Mouse (Mus musculus) intestine, embryonic 14.5 days (tissue): ENCODE measurements around the gene Ralgds. TPM values are rescaled to one million over a fixed set of nuclear protein-coding genes. Genes with fewer than 3 reads are reported as not detected.
A peak's percentile ranks its signal among the peaks of the same experiment; 100 is the strongest.

Experiments used
- ATAC-seq: fragments of 200-750 bp; cut with Nextera tagmentation; replicated peaks from 2 replicates; pipeline ENCODE4 v1.8.0; 2017; ENCODE audit warnings: low read depth, moderate number of reproducible peaks, moderate TSS enrichment, moderate library complexity; ENCODE audit not compliant: low FRiP score, low TSS enrichment
- DNase-seq: peaks from one replicate; pipeline ENCODE4 v3.0.0-alpha.2; 2018; ENCODE audit warnings: low spot score
- H3K27ac ChIP-seq: fragments of 300-500 bp; sonication (generic); 2 replicates; pipeline ENCODE4 v1.5.1; 2014; ENCODE audit warnings: low read depth, mild to moderate bottlenecking, control low read depth
- H3K27me3 ChIP-seq: fragments of 300-500 bp; sonication (generic); replicated peaks from 2 replicates; pipeline ENCODE4 v1.6.1; 2014; ENCODE audit warnings: low read length, control low read depth; ENCODE audit not compliant: control insufficient read depth, insufficient read depth
- H3K36me3 ChIP-seq: fragments of 300-500 bp; sonication (generic); 2 replicates; pipeline ENCODE4 v1.6.1; 2014; ENCODE audit warnings: low read length, control low read depth; ENCODE audit not compliant: control insufficient read depth, insufficient read depth
- H3K4me1 ChIP-seq: fragments of 300-500 bp; sonication (generic); replicated peaks from 2 replicates; pipeline ENCODE4 v1.6.1; 2014; ENCODE audit warnings: low read length, control low read depth, mixed read lengths; ENCODE audit not compliant: control insufficient read depth, insufficient read depth
- H3K4me2 ChIP-seq: fragments of 300-500 bp; sonication (generic); 2 replicates; pipeline ENCODE4 v1.6.1; 2014; ENCODE audit warnings: low read length
- H3K4me3 ChIP-seq: fragments of 300-500 bp; sonication (generic); 2 replicates; pipeline ENCODE4 v1.5.1; 2014; ENCODE audit warnings: low read depth, low read length, control low read depth, mixed read lengths
- H3K9ac ChIP-seq: fragments of 300-500 bp; sonication (generic); 2 replicates; pipeline ENCODE4 v1.6.1; 2014; ENCODE audit warnings: mild to moderate bottlenecking, low read length
- H3K9me3 ChIP-seq: fragments of 300-500 bp; sonication (generic); 2 replicates; pipeline ENCODE4 v1.6.1; 2016; ENCODE audit warnings: low read length, control low read depth; ENCODE audit not compliant: control insufficient read depth
- WGBS: fragments of 180-500 bp; shearing (Covaris S2); extraction: QIAGEN DNeasy Blood & Tissue Kit; methylation state at CpG from one replicate; pipeline ENCODE4 v1.1.7; 2014; 5-methylcytosine and 5-hydroxymethylcytosine counted together
- polyA plus RNA-seq: library from polyadenylated mRNA; unstranded; fragments of >200 nt; fragmentation: Nextera tagmentation; extraction: Ambion mirVana; gene quantifications from 2 replicates; pipeline ENCODE4 v1.2.1, GENCODE M21; 2014

Gene Ralgds
- polyA plus RNA-seq: 38.7 and 40.6 TPM in 2 replicates

GRCm38 (mm10) chr2:28512798-28513401 lies at the start of gene Ralgds:
Ralgds (plus strand) TSS chr2:28513125.
- peak within 1 kb of the TSS; percentile 95 for H3K4me2 ChIP-seq
- H3K9ac ChIP-seq: peak within 1 kb of the TSS; percentile 83
- DNase-seq (peak; percentile 73), ATAC-seq (peak; percentile 66)
- no peaks in the 10 kb centered on the region for H3K36me3 ChIP-seq
- H3K27ac ChIP-seq: peak within 1 kb of the TSS; percentile 65
- WGBS: under 1% methylated on average over 50 of the region's 71 CpGs
- peaks cover 6% of the 10 kb centered on the region for H3K4me1 ChIP-seq
- H3K4me3 ChIP-seq: peak within 1 kb of the TSS; percentile 75
- H3K27me3 ChIP-seq: no peaks in the 10 kb centered on the region
- no peaks in the 10 kb centered on the region for H3K9me3 ChIP-seq

- Histone ChIP-seq H3K4me3 (no peak overlapping the region), H3K9me3 (no peaks in the 10 kb centered on the region), H3K27ac (no peak overlapping the region), H3K36me3 (peaks cover under 1% of the 10 kb centered on the region), H3K27me3 (no peaks in the 10 kb centered on the region), H3K9ac (no peak overlapping the region), H3K4me1 (peaks cover 7% of the 10 kb centered on the region), H3K4me2 (no peak overlapping the region)
- DNase-seq: peak; percentile 72
- no peak for ATAC-seq
- 52% methylated on average over 3 of the region's 3 CpGs for WGBS
Measured at GRCm38 (mm10) chr2:28463919-28464318, 49.0 kb upstream of the Ralgds start.

DNA sequence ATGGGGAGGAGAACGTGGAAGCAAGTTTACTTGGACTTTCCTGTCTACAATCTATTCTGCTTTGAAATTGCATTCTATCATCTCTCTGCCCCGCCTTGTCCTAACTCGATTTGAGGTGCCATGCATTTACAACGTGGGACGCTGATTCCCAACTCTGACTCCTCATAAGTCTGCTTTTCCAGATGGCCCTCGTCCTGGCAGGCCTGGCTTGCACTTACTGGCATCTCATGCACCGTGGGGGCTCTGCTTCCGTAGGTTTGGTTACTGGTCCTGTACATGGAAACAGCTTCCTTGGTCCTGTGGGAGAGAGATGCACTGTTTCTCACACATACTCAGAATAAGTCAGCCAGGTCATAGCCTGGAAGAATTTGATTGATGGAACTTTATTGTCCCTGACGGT lies 48.0 kb upstream of the Ralgds start:
- no peaks in the 10 kb centered on the region for H3K27me3 ChIP-seq
- 79% methylated on average over 9 of the region's 9 CpGs for WGBS
- no peak overlapping the region for H3K4me3 ChIP-seq
- peaks cover 8% of the 10 kb centered on the region for H3K4me1 ChIP-seq
- no peak overlapping the region for H3K27ac ChIP-seq
- no peak overlapping the region for H3K9ac ChIP-seq
- H3K4me2 ChIP-seq: no peak overlapping the region
- H3K9me3 ChIP-seq: 0 out of 2 replicates have a peak, but pooled peaks cover 4% of the 10 kb centered on the region
- DNase-seq: no peak
- peaks cover 11% of the 10 kb centered on the region for H3K36me3 ChIP-seq
- ATAC-seq: no peak

DNA sequence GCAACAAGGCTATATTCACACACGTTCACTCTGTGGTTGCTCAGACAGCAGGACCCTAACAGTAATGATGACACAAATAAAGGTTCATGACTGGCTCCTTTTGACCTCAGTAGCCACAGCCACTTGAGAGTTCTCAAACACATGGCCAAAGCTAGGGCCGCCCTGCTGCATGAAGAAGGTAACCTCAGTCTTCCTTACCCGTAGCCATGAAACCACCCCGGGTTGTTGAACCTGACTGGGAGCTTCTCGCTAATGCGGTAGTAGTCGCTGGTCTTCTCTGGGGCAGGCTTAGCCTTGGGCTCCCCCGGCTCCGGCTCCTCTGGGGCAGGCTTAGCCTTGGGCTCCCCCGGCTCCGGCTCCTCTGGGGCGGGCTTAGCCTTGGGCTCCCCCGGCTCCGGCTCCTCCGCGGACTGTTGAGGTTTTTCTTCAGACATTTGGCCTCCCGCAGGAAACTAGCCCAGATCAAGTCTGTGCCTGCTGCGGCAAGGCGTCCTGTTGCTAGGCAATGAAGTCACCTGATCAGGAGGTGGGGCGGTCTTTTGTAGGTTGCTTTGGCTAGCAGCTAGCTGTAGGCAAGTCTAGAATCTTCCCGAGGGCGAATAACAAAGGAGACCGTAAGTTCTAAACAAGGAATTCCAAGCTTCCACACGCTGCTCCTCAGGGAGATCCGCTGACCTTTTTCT lies 46.9 kb upstream of the Ralgds start, which contains the start of gene 1700007K13Rik:
Gene 1700007K13Rik, minus strand, starts transcription at position 497 of the 683 bp plus-strand sequence.
- ATAC-seq (no peak; the same call in 1 of the 2 replicates), DNase-seq (peak; percentile 82)
- Histone ChIP-seq H3K27ac (no peak within 1 kb of the TSS), H3K9me3 (0 out of 2 replicates have a peak, but pooled peaks cover 4% of the 10 kb centered on the region), H3K4me3 (0 out of 2 replicates have a peak within 1 kb of the TSS, but pooled peaks have one; percentile 0), H3K4me2 (peak within 1 kb of the TSS; percentile 33), H3K36me3 (peaks cover 21% of the 10 kb centered on the region), H3K9ac (no peak within 1 kb of the TSS), H3K4me1 (peaks cover 8% of the 10 kb centered on the region), H3K27me3 (no peaks in the 10 kb centered on the region)
- 4% methylated on average over 25 of the region's 25 CpGs for WGBS

DNA sequence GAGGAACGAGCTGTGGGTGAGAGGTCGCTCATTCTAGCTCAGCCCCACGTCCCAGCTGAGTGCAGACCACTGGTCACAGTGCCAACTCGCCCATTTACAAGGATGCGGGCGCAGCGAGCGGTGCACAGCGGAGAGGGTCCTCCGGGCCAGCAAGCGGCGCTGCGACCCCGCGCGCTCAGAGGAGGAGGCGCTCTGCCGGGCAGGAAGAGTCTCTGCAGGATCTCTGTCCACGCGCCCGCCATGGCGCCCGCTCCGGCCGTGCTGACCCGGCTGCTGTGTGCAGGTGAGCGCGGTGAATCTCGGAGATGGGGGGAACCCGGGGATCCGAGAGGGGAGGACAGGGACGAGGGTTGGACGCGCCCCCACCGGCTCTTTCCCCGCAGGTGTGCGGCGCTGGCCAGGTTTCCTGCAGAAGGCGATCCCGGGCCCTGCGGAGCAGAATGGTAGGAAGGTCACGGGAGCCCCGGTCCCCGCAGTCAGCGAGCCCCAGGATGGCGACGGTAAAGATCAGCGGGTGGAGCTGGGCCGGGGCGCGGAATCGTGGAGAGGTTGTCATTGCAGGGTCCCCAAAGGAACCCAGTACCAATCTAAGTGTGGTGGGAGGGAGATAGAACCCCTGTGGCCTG lies 45.0 kb upstream of the Ralgds start, which contains the start of gene Mrps2:
Gene Mrps2, plus strand, starts transcription at position 207 of the 626 bp plus-strand sequence.
- Histone ChIP-seq H3K36me3 (peaks cover 33% of the 10 kb centered on the region), H3K27ac (no peak within 1 kb of the TSS), H3K4me2 (peak within 1 kb of the TSS; percentile 97), H3K4me1 (peaks cover 8% of the 10 kb centered on the region), H3K4me3 (peak within 1 kb of the TSS; percentile 85), H3K27me3 (no peaks in the 10 kb centered on the region), H3K9me3 (peaks cover 4% of the 10 kb centered on the region; the same call in 1 of the 2 replicates), H3K9ac (peak within 1 kb of the TSS; percentile 93)
- peak; percentile 81 for ATAC-seq
- DNase-seq: peak; percentile 92
- WGBS: under 1% methylated on average over 52 of the region's 52 CpGs

DNA sequence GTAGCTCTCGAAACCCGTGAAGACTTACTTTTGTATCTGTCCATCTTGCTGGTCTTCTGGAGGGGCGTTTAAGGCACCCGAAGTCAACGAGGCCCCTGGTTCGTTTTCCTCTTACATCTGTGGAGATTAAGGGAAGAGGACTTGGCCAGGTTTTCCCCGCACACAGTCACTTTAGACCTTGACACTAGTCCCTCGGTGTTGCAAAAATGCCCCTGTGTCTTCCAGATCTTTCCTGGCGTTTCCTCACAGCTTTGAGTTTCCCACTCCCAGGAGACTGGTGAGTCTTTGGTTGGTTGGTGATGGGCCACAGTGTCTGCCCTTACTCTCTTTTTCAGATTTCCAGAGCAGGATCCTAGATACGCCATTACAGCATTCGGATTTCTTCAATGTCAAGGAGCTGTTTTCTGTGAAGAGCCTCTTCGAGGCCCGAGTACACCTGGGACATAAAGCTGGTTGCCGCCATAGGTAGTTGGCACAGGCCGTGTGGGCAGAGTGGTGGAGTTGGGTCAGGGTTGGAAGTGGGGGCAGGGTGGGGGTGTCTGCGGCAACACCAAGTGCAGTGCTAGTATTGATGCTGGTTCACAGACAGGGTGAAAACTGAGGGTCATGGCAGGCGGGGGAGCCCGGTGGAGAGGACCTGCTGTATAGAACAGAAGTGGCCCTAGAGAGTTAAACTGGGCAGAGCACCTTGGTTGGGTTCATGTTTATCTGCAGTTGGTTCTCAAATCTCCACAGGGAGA lies 44.3 kb upstream of the Ralgds start:
- no peak for ATAC-seq
- H3K27ac ChIP-seq: no peak overlapping the region
- peak overlapping the region; percentile 85 for H3K4me3 ChIP-seq
- peak overlapping the region; percentile 93 for H3K9ac ChIP-seq
- peak overlapping the region; percentile 97 for H3K4me2 ChIP-seq
- peaks cover 4% of the 10 kb centered on the region; the same call in 1 of the 2 replicates for H3K9me3 ChIP-seq
- no peak for DNase-seq
- peaks cover 8% of the 10 kb centered on the region for H3K4me1 ChIP-seq
- WGBS: 54% methylated on average over 18 of the region's 18 CpGs
- peaks cover 35% of the 10 kb centered on the region for H3K36me3 ChIP-seq
- no peaks in the 10 kb centered on the region for H3K27me3 ChIP-seq

DNA sequence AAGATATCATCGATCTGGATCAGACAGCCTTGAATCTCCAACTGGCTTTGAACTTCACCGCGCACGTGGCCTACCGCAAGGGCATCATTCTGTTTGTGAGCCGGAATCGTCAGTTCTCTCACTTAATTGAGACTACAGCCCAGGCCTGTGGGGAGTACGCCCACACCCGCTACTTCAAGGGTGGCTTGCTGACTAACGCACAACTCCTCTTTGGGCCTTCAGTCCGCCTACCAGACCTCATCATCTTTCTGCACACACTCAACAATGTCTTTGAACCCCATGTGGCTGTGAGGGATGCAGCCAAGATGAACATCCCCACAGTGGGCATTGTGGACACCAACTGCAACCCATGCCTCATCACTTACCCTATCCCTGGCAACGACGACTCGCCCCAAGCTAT lies 43.5 kb upstream of the Ralgds start:
- no peak for ATAC-seq
- H3K4me3 ChIP-seq: no peak overlapping the region
- H3K4me2 ChIP-seq: no peak overlapping the region
- 95% methylated on average over 14 of the region's 14 CpGs for WGBS
- H3K36me3 ChIP-seq: peaks cover 35% of the 10 kb centered on the region
- no peak overlapping the region for H3K9ac ChIP-seq
- no peaks in the 10 kb centered on the region for H3K27me3 ChIP-seq
- H3K9me3 ChIP-seq: peaks cover 4% of the 10 kb centered on the region; the same call in 1 of the 2 replicates
- no peak for DNase-seq
- peaks cover 8% of the 10 kb centered on the region for H3K4me1 ChIP-seq
- no peak overlapping the region for H3K27ac ChIP-seq

DNA sequence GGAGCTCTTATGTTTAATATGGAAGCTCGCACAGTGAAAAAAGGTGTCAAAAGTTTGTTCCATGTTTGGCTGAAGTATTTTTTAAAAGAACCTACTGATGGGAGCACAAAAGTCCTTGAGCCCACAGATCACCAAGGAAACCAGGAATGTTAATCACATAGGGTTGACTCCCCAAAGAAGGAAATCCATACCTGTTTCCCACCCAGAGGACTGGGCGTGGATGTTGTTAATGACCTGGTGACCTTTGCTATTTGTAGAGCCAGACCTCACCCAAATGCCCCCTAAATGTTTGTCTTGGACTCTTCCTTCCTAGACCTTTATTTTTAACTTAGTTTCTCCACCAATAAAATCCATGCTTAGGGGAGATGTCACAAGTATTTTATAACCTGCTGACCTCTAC lies 42.3 kb upstream of the Ralgds start:
- H3K9ac ChIP-seq: no peak overlapping the region
- H3K27me3 ChIP-seq: no peaks in the 10 kb centered on the region
- no peak for ATAC-seq
- no peak overlapping the region for H3K27ac ChIP-seq
- H3K4me3 ChIP-seq: no peak overlapping the region
- H3K4me1 ChIP-seq: peaks cover 8% of the 10 kb centered on the region
- H3K36me3 ChIP-seq: peaks cover 35% of the 10 kb centered on the region
- H3K9me3 ChIP-seq: peaks cover 4% of the 10 kb centered on the region; the same call in 1 of the 2 replicates
- 87% methylated on average over 2 of the region's 2 CpGs for WGBS
- no peak for DNase-seq
- H3K4me2 ChIP-seq: no peak overlapping the region
